ENCODE assay signal across 8 mouse cellular contexts in the genomic region with DNA sequence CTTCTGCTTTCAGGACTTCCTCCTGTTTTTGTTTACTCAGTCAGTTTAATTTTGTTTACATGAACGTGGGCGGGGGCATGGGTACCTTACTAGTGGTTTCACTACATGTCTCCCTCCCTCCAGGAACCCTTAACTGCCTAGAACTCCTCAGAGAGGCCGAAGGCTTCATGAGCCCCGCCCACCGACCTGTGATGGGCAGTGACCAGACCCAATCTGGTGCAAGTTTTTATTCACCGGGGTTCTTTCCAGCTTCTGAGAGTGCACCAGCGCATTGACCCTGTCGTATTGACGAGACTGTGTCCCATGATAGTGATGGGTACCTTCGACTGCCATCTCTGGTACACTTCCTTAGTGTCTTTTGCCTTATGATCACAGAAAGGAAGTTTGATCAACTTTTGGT. TPM values are rescaled to one million over a fixed set of nuclear protein-coding genes. Genes with fewer than 3 reads are reported as not detected.
A peak's percentile ranks its signal among the peaks of the same experiment; 100 is the strongest.
DNase-seq lines count a peak whose midpoint lies in the region; ATAC-seq and TF ChIP-seq lines count a peak whose summit lies in the region.

No protein-coding gene starts in this region.

- no peaks in the 10 kb centered on the region for H3K9me3 ChIP-seq in embryonic facial prominence, embryonic 15.5 days (replicated peaks)
- H3K9me3 ChIP-seq in heart, embryonic 10.5 days = no peaks in the 10 kb centered on the region
- no peaks in the 10 kb centered on the region for H3K9me3 ChIP-seq in midbrain, postnatal 0 days (ENCODE audit: low read length)

- ATAC-seq in embryonic facial prominence, embryonic 15.5 days (ENCODE audit: insufficient number of reproducible peaks, low FRiP score, low TSS enrichment, low read depth) = peak; percentile 62; the same call in 1 of the 2 replicates
- ATAC-seq in midbrain, postnatal 0 days (ENCODE audit: low FRiP score) = no peak

- H3K36me3 ChIP-seq in embryonic facial prominence, embryonic 15.5 days = no peaks in the 10 kb centered on the region
- no peaks in the 10 kb centered on the region for H3K36me3 ChIP-seq in heart, embryonic 10.5 days
- H3K36me3 ChIP-seq in midbrain, postnatal 0 days (ENCODE audit: insufficient read depth, low read length) = no peaks in the 10 kb centered on the region

- H3K4me3 ChIP-seq in embryonic facial prominence, embryonic 15.5 days (replicated peaks) = peak overlapping the region; percentile 45
- peak overlapping the region; percentile 69 for H3K4me3 ChIP-seq in heart, embryonic 10.5 days
- no peak overlapping the region; the same call in 1 of the 2 replicates for H3K4me3 ChIP-seq in midbrain, postnatal 0 days (ENCODE audit: low read depth, low read length)

- H3K4me2 ChIP-seq in embryonic facial prominence, embryonic 15.5 days (replicated peaks) = peak overlapping the region; percentile 81
- peak overlapping the region; percentile 98 for H3K4me2 ChIP-seq in midbrain, postnatal 0 days (ENCODE audit: low read depth, low read length, poor library complexity, severe bottlenecking)

- no peak for TF ChIP-seq CTCF in midbrain, postnatal 0 days (IDR thresholded peaks at IDR 0.05)

- H3K27ac ChIP-seq in embryonic facial prominence, embryonic 15.5 days (replicated peaks) = no peak overlapping the region
- H3K27ac ChIP-seq in heart, embryonic 10.5 days = no peak overlapping the region
- no peak overlapping the region for H3K27ac ChIP-seq in midbrain, postnatal 0 days (ENCODE audit: low read depth, low read length)

- DNase-seq in A20 (ENCODE audit: low read depth, low spot score) = peak; percentile 97
- peak; percentile 81 to 86 for DNase-seq in adrenal gland, postnatal 36 days
- peak; percentile 92 for DNase-seq in heart, embryonic 10.5 days (ENCODE audit: low spot score)
- DNase-seq in kidney, adult 9 months = peak; percentile 88
- DNase-seq in liver = peak; percentile 79
- peak; percentile 55 for DNase-seq in midbrain, postnatal 0 days (ENCODE audit: low spot score)
- DNase-seq in spleen, postnatal 36 days (ENCODE audit: low spot score in 2 of 2) = peak; percentile 56 to 61

- peaks cover 20% of the 10 kb centered on the region for H3K4me1 ChIP-seq in embryonic facial prominence, embryonic 15.5 days
- peaks cover 18% of the 10 kb centered on the region for H3K4me1 ChIP-seq in heart, embryonic 10.5 days
- H3K4me1 ChIP-seq in midbrain, postnatal 0 days (ENCODE audit: insufficient read depth, low read length) = 0 out of 2 replicates have a peak, but pooled peaks cover 2% of the 10 kb centered on the region

- under 1% methylated on average over 10 of the region's 10 CpGs for WGBS in embryonic facial prominence, embryonic 15.5 days
- WGBS in heart, embryonic 10.5 days = 1% methylated on average over 10 of the region's 10 CpGs
- WGBS in midbrain, postnatal 0 days = 2% methylated on average over 10 of the region's 10 CpGs

- H3K27me3 ChIP-seq in embryonic facial prominence, embryonic 15.5 days = no peaks in the 10 kb centered on the region
- H3K27me3 ChIP-seq in heart, embryonic 10.5 days (ENCODE audit: insufficient read depth, poor library complexity, severe bottlenecking) = peaks cover 18% of the 10 kb centered on the region; the same call in 1 of the 2 replicates
- H3K27me3 ChIP-seq in midbrain, postnatal 0 days (ENCODE audit: insufficient read depth, low read length) = no peaks in the 10 kb centered on the region

- no peak overlapping the region for H3K9ac ChIP-seq in embryonic facial prominence, embryonic 15.5 days
- no peak overlapping the region for H3K9ac ChIP-seq in midbrain, postnatal 0 days (replicated peaks; ENCODE audit: low read length, poor library complexity, severe bottlenecking)

RNA-seq across cellular contexts. Expression of a gene that starts 51.5 kb away (rescaled TPM):
- total RNA-seq in adrenal gland, postnatal 36 days (2021) = under 1 TPM; 0.17 to 0.30 TPM
- polyA plus RNA-seq in embryonic facial prominence, embryonic 15.5 days (2015; fragmentation: Nextera tagmentation; extraction: Ambion mirVana) = 1.4 and 1.5 TPM in 2 replicates
- polyA plus RNA-seq in heart, embryonic 10.5 days (2016; fragmentation: Nextera tagmentation; extraction: Ambion mirVana) = 0.16 and 0.59 TPM in 2 replicates
- 37.2 and 39.4 TPM in 2 replicates for total RNA-seq in midbrain, postnatal 0 days (2014; rRNA removed)
- polyA plus RNA-seq in midbrain, postnatal 0 days (2015; fragmentation: Nextera tagmentation; extraction: Ambion mirVana) = 9.1 and 10.5 TPM in 2 replicates
